Mouse (Mus musculus): ENCODE measurements around the gene Ppp3ca.

Gene Ppp3ca

DNA sequence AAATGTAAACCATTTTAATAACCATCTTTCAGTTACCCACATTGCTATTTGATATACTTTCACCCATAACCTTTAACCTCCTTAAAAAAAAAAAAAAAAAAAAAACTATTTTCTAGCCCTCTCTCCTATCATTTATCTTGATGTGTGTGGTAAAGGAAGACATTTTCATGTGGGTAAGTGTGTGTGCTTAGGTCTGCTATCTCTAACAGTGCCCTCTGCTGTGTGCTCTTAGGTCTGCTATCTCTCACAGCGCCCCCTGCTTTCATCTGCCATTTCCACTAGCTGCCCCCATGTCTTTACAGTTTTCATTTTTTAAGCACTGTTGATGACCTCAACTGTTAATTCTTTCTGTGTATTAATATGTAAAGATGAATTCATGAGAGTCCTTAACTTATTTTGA lies 235.7 kb downstream of the Ppp3ca start:
- DNase-seq (ENCODE audit: low read depth, low spot score): peak; percentile 23

DNA sequence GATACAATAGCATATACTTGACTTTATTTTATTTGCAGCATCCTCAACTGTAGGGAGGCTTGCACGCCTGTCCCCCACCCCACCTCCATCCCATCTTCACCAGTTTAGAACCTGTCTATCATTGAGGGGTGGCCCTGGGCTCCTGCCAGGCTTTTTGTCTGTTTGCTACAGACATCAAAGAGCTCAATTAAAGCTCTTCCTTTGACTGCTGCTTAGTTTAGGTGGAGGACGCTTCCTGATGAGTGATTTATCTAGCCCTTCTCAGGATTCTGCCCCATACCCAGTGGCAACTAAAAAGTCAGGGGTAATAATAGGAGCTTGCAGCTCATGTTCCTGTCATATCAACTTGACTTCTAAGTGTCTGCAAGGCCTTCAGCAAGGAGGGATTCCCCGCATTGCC lies 239.6 kb downstream of the Ppp3ca start:
- no peak for DNase-seq (ENCODE audit: low read depth, low spot score)

DNA sequence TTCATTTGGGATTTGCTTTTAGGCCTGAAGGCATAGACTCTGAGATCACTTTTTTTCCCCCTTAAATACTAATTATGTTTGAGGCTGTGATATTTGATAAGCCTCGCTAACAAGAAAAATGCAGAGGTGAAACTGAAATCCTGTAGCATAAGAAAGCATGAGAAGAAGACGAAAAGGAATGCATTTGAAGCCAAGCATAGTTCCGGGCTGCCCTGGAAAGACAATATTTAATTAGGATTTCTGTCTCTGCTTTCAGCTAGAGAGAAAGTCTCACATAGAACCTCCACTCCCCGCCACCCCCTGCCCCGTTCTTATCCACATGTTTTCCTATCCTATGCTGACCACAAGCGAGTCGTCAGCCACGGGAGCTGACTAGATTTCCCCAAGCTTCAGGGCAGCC lies 241.4 kb downstream of the Ppp3ca start:
- DNase-seq (ENCODE audit: low read depth, low spot score): no peak

DNA sequence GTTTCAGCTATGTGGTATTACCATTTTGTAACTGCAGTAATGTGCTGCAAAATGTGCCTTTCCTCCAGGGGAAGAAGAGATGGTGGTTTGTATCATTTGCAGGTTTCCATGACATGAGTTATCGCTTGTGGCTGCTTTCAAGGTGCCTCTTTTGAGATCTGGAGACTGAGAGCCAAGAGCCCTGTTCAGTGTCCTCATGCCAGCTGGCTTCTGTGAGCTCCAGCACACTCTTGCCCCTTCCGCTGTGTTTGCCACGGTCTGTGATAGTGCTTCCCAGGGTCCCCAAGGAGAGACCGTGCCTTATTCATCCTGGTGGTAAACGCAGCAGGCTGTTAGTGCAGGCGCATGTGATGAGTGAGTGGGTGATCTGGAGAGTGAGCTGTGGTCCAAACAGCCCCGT lies 247.2 kb downstream of the Ppp3ca start:
- no peak for DNase-seq (ENCODE audit: low read depth, low spot score)

DNA sequence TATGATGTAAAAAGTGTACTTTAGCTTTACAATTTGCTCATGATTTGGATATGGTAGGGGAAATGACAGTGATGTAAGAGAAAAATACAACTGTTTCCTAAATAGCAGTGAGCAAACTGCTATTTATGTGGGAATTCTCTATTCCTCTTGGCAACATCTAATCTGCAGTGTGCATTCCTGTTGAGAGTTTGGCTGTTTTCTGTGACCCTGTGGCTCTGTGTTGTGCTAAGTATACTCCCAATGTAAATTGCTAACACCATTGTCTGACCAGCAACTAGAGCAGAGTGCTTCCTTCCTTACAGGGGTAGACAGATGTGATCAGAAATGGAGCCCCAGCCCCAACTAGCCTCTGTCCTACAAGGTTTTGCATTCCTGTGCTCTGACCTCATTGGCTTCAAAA lies 263.1 kb downstream of the Ppp3ca start:
- no peak for DNase-seq (ENCODE audit: low read depth, low spot score)

DNA sequence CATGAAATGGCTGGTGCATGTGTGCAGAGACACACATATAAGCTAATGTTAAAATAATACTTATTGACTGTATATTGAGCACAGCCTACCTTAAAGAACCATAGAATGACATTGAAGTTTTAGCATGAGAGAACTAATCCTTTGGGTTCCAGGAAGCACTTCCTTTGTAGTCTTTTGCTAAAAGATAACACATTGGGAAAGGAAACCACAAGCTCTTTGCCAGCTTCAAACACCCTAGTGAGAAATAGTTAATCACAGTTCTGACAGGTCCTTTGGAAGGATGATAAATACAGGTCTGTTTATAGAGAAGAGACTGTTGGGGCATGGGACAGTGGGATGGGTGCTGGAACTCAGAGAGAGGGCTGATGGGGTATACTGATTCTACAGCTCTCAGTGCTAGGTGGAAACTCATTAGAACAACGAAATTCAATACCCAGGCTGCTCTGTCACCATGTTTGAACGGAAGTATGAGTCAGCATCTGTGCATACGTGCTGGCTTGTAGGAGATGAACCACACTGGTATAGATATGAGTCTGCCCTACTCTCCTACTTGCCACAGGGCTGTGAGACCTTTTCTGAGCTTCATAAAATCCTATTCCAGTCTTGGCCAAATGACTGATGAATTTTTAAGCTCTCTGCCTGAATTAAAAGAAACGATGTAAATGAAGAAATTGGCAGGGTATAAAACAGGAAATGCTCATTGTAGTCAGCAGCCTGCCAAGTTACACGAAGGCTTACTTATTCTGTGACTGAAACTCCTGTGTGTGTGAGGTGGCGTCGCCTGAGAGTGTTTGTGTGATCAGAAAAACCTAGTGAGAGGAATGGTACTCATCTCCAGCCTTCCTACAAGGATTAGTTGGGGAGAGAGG lies 271.0 kb downstream of the Ppp3ca start:
- no peak for DNase-seq (ENCODE audit: low read depth, low spot score)

DNA sequence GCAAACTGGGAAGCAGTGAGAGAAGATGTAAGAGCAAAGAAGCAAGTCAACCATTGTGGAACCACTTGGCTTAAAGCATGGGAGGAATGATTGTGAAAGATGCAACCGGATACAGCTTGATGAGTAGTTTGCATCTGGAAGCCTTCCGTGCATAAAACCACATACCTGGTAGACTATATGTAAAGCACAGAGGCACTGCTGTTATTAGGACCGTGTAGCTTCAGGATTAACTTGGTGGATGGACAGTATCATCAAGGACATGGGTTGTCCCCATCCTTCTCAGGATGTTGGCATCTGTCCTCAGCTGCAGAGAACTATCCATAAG lies 271.6 kb downstream of the Ppp3ca start:
- DNase-seq (ENCODE audit: low read depth, low spot score): no peak

DNA sequence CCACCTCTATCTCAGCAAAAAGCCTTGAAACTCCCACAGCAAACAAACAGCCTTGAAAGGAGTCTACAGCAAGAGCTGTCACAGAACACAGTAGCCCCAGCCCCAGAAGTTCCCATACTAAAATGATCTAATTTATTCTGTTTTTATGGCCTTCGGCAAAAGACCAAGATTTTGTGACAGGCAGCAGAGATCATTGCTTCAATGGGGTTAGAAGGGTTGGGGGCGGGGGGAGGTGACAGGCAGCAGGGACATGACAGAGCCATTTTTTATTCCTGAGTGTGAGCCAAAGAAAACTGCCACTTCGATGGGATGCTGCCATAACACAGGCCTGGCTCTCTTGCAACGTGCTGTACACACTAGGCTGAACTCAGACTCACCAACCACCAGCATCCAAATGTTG lies 275.6 kb downstream of the Ppp3ca start:
- DNase-seq (ENCODE audit: low read depth, low spot score): no peak

DNA sequence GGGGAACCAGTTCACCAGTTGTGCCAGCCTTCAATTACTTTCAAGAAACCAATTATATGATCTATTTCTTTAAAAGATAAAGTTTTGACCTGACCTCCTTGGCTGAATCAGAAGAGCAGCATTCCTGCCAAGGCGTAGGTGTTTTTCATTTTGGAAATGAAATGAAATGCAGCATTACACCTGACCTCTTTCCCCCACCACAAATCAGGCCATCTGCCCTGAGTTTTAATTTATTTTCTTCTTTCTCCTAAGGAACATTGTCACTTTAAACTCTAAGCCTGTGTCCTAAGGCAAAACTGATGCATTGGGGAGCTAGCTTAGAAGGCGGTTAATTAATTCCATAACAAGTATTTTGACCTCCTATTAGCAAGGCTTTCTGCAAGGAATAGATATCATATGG lies 276.7 kb downstream of the Ppp3ca start:
- no peak for DNase-seq (ENCODE audit: low read depth, low spot score)

DNA sequence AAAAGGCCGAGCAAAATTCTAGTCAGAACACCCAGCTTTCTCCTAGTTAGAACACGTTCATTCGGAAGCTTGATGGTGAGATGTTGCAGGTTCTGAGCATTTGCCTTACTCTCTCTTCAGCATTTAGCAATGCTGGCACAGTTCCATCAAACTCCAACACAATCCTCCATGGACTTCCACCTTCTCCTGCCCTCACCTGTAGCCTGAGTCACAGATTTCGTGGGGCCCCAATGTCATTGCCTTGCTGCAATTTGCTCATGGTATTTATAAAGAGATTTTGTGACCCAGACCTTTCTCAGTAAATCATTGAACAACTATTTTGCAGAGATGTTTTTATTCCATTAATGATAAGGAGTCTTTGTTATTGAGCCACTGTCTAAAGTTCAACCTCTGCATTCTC lies 278.2 kb downstream of the Ppp3ca start:
- DNase-seq (ENCODE audit: low read depth, low spot score): no peak

DNA sequence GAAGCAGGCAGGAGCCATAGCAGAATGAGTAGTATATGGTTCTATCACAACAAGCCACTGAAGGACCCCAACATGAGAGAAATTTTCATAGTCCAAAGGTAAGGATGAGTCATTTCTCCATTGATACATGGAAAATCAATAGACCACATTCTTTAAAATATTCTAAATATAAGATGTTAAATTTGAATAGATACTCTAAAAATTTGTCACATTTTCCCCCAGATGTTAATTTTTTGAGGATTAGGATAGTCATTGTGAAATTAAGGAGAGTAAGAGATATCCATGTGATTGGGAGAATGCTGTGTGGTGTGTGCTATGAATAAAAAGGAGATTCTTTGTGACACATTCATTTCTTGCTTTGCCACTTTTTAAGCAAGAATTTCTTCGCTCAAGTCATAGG lies 281.9 kb downstream of the Ppp3ca start:
- no peak for DNase-seq (ENCODE audit: low read depth, low spot score)

DNA sequence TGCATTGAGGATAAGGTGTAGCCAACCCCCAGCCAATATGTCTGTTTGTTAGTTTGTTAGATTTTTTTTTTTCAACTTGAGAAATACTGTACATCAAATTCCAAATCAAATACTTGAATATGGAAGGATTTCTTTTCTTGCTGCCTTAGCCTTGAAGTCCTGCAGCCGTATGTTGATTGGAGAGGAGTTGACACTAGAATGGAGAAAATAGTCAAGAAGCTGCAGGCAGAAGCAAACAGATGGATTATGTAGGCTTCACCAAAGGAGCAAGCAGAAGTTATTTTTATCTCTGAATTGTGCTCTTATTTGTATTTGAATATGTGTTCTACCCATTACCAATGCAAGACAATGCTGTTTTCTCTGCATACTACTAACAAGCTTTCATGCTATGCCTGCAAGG lies 282.9 kb downstream of the Ppp3ca start:
- DNase-seq (ENCODE audit: low read depth, low spot score): no peak

DNA sequence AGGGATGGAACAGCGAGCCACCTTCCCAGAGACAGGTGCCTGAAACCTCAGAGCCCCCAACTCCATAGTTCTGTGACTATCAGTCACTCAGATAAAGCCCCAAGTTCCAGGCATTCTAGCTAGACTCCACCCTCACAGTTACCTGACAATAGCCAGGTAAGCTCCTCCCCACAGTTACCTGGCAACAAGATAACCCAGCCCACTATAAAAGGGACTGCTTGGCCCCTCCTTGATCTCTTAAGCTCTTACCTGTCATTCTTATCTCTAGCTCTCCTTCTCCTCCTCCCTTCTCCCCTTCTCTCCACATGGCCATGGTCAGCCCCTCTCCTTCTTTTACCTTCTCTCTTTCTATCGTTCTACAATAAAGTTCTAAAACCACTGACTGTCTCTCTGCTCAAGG lies 285.1 kb downstream of the Ppp3ca start:
- DNase-seq (ENCODE audit: low read depth, low spot score): no peak

DNA sequence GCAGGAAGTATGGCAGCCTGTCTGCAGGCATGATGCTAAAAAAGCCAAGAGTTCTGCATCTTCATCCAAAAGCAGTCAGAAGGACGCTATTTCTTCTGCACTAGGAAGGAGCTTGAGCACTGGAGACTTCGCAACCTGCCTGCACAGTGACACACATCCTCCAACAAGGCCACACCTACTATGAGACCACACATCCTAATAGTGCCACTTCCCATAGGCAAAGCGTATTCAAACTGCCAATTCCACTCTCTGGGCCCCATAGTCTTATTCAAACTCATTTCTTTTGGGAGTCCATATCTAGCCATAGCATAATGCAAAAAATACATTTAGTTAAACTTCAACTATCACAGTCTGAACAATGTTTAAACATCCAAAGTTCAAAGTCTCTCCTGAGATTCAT lies 290.4 kb downstream of the Ppp3ca start:
- DNase-seq (ENCODE audit: low read depth, low spot score): no peak

DNA sequence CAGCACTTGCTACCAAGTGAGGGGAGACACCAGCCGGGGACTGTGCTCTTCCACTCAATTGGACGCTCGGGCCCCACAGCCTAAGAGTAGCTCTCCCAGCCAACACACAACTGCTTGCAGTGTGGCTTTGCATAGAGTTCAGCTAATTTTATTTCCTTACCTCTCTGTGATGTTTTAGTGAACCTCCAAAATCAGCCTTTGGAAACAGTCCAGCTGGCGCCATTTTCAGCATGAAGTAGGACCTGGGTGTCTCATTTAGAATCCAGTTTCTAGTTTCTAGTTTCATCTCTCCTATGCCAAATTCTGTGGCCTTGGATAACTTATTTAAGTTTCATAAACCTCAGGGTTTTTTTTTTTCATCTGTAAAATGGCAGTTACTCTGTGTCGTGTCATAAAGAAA lies 296.9 kb downstream of the Ppp3ca start:
- DNase-seq (ENCODE audit: low read depth, low spot score): no peak

DNA sequence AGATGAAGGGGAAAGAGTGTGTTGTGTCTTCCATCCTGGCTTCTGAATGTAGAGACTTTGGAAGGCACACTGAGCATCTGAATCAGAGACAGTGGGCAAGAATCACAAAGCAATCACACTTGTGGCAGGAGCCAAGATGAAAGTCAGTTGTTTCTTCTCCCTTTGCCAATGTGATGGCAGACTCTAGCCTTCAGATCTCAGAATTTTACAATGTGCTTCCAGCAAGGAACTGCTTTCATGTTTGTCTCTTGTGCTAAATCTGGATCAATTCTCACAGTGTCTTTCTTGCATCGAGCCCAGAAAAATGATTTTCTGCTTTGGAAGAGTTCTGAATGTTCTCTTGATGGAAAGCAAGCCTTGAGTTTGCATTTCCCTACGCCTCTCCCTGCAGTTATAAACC lies 297.6 kb downstream of the Ppp3ca start:
- DNase-seq (ENCODE audit: low read depth, low spot score): no peak

DNA sequence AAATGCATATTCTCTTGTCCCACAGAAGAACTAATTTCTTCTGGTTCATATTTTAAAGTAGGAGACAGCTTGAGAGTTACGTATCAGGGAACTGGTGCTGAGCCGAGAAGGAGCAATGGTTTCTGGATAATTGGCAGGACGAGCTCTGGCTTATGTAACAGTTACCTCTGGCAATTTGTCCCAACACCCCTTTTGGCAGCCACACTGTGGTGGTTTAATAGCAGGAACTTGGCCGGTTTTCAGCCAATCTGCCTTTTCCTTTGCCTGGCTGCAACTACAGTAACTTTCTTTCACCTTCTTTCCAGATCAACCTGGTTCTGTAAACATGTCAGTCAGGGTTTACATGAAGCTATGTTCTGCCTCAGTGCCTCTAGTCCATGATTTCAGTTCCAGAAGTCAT lies 299.9 kb downstream of the Ppp3ca start:
- DNase-seq (ENCODE audit: low read depth, low spot score): no peak

DNA sequence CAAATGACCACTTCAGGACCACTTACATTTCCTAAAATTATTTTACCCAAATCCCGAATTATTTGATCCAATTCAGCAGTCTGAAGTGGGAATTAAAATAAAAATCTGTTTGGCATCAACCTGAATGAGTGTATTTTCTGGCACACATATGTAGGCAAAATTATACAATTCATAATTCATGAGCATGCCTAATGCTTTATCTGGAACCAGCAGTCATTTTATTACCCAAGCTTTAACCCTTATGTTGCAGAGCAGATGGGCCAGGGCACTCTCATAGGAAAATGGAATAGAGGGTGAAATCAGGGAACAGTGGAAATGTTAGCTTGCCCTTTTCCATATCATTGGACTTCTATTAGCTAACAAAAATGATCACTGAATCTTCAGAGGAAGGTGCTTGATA lies 307.9 kb downstream of the Ppp3ca start:
- DNase-seq (ENCODE audit: low read depth, low spot score): no peak

DNA sequence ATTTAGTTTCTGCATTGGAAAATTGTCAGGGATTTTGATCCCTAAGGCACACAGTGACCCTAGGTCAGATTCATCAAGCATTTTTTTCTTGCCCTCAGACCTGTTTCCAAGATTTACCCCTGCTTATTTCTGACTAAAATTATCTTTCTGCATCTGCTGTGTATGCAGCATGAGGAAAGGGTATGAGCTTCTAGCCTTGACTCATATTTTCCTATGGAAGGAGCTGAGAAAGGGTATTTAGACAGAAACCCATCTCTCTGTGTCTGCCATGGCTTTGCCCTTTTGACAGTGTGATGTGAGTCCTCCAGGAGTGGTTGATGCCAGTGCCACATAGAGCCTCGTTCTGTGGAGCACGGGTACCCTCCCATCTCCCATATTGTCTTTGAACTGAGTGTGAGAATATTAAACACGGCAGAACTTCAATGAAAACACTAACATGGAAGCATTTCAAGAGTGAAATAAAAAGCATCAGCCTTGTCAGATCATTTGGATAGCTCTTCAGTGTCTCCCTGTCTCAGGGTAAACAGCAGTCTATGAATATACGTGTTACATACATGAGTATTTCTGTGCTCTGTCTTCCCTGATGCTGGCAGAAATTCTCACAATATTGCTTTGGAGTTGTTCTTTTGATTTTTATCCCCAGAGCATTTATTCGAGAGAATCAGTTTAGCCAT lies 311.1 kb downstream of the Ppp3ca start:
- no peak for DNase-seq (ENCODE audit: low read depth, low spot score)

DNA sequence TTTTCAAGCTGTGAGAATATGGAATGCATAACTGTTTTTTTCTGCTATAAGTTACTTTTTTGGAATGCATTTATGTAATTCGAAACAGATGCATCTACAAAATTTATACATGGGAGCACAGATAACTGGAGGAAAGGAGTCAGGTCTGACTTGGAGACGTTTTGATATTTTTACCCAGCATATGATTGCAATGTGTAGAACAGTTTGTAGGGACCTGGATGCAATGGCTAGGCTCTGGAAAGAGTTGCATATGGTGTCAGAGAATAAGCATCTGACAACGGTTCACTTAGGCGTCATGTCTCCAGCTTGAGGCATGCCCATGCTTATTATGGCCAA lies 311.6 kb downstream of the Ppp3ca start:
- DNase-seq (ENCODE audit: low read depth, low spot score): no peak

DNA sequence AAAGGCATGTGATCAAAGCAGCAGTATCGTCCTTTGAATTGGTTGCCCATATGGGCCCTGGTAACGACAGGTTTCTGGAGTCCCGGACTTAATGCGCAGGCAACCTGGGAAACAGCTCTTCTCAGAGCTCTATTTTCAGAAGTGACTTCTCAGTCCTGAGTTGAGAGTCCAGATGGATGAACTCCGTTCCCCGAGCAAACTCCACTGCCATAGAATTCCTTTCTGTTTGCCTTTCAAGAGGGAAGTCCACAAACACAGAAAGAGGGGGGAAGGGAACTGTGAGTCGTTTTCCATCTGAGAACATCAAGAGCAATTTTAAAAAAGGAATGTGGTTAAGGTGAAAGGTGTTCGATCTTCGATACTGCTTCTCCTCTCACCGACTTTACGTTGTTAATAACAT lies 312.1 kb downstream of the Ppp3ca start:
- no peak for DNase-seq (ENCODE audit: low read depth, low spot score)

DNA sequence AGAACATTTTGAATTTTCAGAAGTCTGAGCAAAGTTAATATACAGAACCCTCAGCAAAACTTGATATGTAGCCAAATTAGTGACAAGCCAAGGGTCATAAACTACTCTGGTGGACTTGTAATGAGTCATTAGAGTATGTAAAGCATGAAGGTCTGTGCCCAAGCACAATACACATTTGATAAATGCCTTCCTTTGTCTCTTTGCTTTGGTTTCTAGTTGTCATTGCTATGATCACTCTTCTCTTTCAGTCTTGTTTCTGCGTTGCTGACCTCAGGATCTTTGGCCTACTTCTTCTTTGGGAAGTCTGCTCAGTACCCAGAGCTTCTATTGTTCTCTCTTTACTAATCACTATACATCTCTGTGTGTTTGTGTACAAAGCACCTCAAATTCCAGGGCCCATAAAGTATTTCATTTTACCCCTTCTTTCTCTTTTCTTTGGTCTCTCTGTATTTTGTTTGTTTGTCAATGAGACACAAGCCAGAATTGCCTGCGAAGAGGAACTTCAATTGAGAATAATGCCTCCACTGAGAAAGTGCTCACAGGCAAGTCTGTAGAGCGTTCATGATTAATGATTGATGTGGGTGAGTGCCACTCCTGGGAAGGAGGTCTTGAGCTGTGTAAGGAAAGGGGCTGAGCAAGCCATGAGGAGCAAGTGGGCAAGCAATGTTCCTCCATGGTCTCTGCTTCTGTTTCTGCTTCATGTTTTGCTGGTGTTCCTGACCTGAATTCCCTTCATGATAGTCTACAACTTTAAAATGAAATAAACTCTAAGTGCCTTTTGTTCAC lies 316.4 kb downstream of the Ppp3ca start:
- no peak for DNase-seq (ENCODE audit: low read depth, low spot score)
